Mouse (Mus musculus) embryonic facial prominence, embryonic 14.5 days (tissue): ENCODE data around the gene Gadd45b. TPM values are rescaled to one million over a fixed set of nuclear protein-coding genes. Genes with fewer than 3 reads are reported as not detected.

Experiments used
- ATAC-seq: fragments of 200-750 bp; cut with Nextera tagmentation; 2 replicates; pipeline ENCODE4 v1.8.0; 2017; ENCODE audit warnings: low read depth, moderate number of reproducible peaks, moderate TSS enrichment
- DNase-seq: peaks from one replicate; pipeline ENCODE4 v3.0.0-alpha.2; 2015; ENCODE audit warnings: low spot score
- H3K27ac ChIP-seq: fragments of 300-500 bp; sonication (generic); replicated peaks from 2 replicates; pipeline ENCODE4 v1.5.1; 2014; ENCODE audit warnings: low read depth, mild to moderate bottlenecking, low read length, moderate library complexity
- H3K27me3 ChIP-seq: fragments of 300-500 bp; sonication (generic); replicated peaks from 2 replicates; pipeline ENCODE4 v1.6.1; 2014; ENCODE audit warnings: low read length; ENCODE audit not compliant: control insufficient read depth, insufficient read depth
- H3K36me3 ChIP-seq: fragments of 300-500 bp; sonication (generic); 2 replicates; pipeline ENCODE4 v1.6.1; 2014; ENCODE audit warnings: low read length, mixed read lengths; ENCODE audit not compliant: control insufficient read depth, insufficient read depth
- H3K4me1 ChIP-seq: fragments of 300-500 bp; sonication (generic); 2 replicates; pipeline ENCODE4 v1.6.1; 2014; ENCODE audit warnings: antibody characterized with exemption, low read length; ENCODE audit not compliant: control insufficient read depth, insufficient read depth
- H3K4me2 ChIP-seq: fragments of 300-500 bp; sonication (generic); 2 replicates; pipeline ENCODE4 v1.6.1; 2014; ENCODE audit warnings: low read depth, mild to moderate bottlenecking, low read length, moderate library complexity, mixed read lengths
- H3K4me3 ChIP-seq: fragments of 300-500 bp; sonication (generic); 2 replicates; pipeline ENCODE4 v1.5.1; 2014; ENCODE audit warnings: low read depth, mild to moderate bottlenecking, low read length
- H3K9ac ChIP-seq: fragments of 300-500 bp; sonication (generic); 2 replicates; pipeline ENCODE4 v1.6.1; 2014; ENCODE audit warnings: low read depth, mild to moderate bottlenecking, low read length, moderate library complexity, mixed read lengths
- H3K9me3 ChIP-seq: fragments of 300-500 bp; sonication (generic); 2 replicates; pipeline ENCODE4 v1.6.1; 2016; ENCODE audit warnings: low read length; ENCODE audit not compliant: control insufficient read depth
- WGBS: fragments of 180-500 bp; shearing (Covaris S2); extraction: QIAGEN DNeasy Blood & Tissue Kit; methylation state at CpG from one replicate; pipeline ENCODE4 v1.1.7; 2014; 5-methylcytosine and 5-hydroxymethylcytosine counted together
- polyA plus RNA-seq: library from polyadenylated mRNA; unstranded; fragments of >200 nt; fragmentation: Nextera tagmentation; extraction: Ambion mirVana; gene quantifications from 2 replicates; pipeline ENCODE4 v1.2.1, GENCODE M21; 2014

The Gadd45b gene
- polyA plus RNA-seq, 1 experiment from 2014 or later, result 39.9 TPM

GRCm38 (mm10) chr10:80944231-80944630 lies 14.4 kb downstream of the Gadd45b start:
- no peak for ATAC-seq
- 86% methylated on average over 5 of the region's 5 CpGs for WGBS
- no peak overlapping the region for H3K27ac ChIP-seq
- peaks cover 23% of the 10 kb centered on the region for H3K4me1 ChIP-seq
- no peaks in the 10 kb centered on the region for H3K36me3 ChIP-seq
- H3K4me2 ChIP-seq, result no peak overlapping the region
- no peak overlapping the region for H3K9ac ChIP-seq
- H3K27me3 ChIP-seq, result no peaks in the 10 kb centered on the region
- DNase-seq, result no peak
- no peaks in the 10 kb centered on the region for H3K9me3 ChIP-seq
- H3K4me3 ChIP-seq, result no peak overlapping the region

DNA sequence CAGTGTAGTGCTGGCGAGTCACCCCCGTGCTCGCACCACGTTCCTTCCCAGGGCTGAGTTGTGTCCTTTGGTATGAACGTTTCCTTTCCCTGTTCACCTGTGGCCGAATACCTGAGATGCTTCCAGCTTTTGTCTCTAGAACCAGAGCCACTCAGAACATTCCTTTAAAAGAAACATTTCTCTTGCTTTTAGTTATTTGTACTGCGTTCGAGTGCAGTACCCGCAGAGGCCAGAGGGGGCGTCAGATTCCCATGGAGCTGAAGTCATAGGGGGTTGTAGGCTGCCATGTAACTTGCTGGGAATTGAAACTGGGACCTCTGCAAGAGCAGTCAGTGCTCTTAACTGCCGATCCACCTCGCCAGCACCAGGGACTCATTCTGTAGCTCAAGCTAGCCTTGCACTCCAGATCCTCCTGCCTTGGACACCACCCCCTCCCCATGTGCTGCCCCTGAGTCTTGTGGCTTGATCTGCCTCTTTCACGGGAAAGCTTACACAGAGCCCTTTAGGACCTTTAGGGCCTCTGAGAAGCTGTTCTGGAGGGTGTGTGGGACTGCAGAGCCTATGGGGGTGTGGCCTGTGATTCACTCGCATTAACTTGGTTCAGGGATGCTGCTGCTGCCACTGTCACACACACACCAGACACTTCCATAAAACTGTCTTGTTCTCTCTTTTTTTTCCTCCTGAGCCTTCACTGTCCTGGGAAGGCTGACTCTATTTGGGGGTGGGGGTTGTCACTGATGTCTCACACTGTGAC lies 17.0 kb downstream of the Gadd45b start:
- no peaks in the 10 kb centered on the region for H3K9me3 ChIP-seq
- 62% methylated on average over 14 of the region's 14 CpGs for WGBS
- H3K9ac ChIP-seq, result no peak overlapping the region
- no peak overlapping the region for H3K27ac ChIP-seq
- H3K4me3 ChIP-seq, result no peak overlapping the region
- H3K27me3 ChIP-seq, result no peaks in the 10 kb centered on the region
- no peak overlapping the region for H3K4me2 ChIP-seq
- peaks cover 6% of the 10 kb centered on the region; the same call in 1 of the 2 replicates for H3K4me1 ChIP-seq
- ATAC-seq (no peak), DNase-seq (no peak)
- H3K36me3 ChIP-seq, result no peaks in the 10 kb centered on the region

- H3K9ac ChIP-seq, result no peak overlapping the region
- H3K36me3 ChIP-seq, result no peaks in the 10 kb centered on the region
- ATAC-seq (peak; percentile 55; the same call in 1 of the 2 replicates), DNase-seq (peak; percentile 86)
- no peak overlapping the region for H3K4me3 ChIP-seq
- H3K27ac ChIP-seq, result 0 out of 2 replicates have a peak overlapping the region, but pooled peaks have one; percentile 23
- H3K27me3 ChIP-seq, result no peaks in the 10 kb centered on the region
- H3K9me3 ChIP-seq, result no peaks in the 10 kb centered on the region
- H3K4me1 ChIP-seq, result peaks cover 6% of the 10 kb centered on the region; the same call in 1 of the 2 replicates
- H3K4me2 ChIP-seq, result no peak overlapping the region
- WGBS, result 30% methylated on average over 2 of the region's 2 CpGs
Observed at GRCm38 (mm10) chr10:80947802-80948201, 17.9 kb downstream of the Gadd45b start.

GRCm38 (mm10) chr10:80948570-80948969 lies 18.7 kb downstream of the Gadd45b start:
- no peak overlapping the region for H3K9ac ChIP-seq
- no peak overlapping the region for H3K4me2 ChIP-seq
- no peaks in the 10 kb centered on the region for H3K36me3 ChIP-seq
- H3K27me3 ChIP-seq, result no peaks in the 10 kb centered on the region
- H3K9me3 ChIP-seq, result no peaks in the 10 kb centered on the region
- DNase-seq (peak; percentile 68), ATAC-seq (no peak)
- WGBS, result 35% methylated on average over 6 of the region's 6 CpGs
- H3K27ac ChIP-seq, result 0 out of 2 replicates have a peak overlapping the region, but pooled peaks have one; percentile 6
- H3K4me1 ChIP-seq, result peaks cover 6% of the 10 kb centered on the region; the same call in 1 of the 2 replicates
- no peak overlapping the region for H3K4me3 ChIP-seq

GRCm38 (mm10) chr10:80949081-80949480 lies 19.2 kb downstream of the Gadd45b start:
- H3K27ac ChIP-seq, result no peak overlapping the region
- H3K9ac ChIP-seq, result no peak overlapping the region
- no peak overlapping the region for H3K4me3 ChIP-seq
- no peaks in the 10 kb centered on the region for H3K27me3 ChIP-seq
- peaks cover 6% of the 10 kb centered on the region; the same call in 1 of the 2 replicates for H3K4me1 ChIP-seq
- ATAC-seq (no peak), DNase-seq (no peak)
- H3K4me2 ChIP-seq, result no peak overlapping the region
- 46% methylated on average over 3 of the region's 3 CpGs for WGBS
- H3K36me3 ChIP-seq, result no peaks in the 10 kb centered on the region
- H3K9me3 ChIP-seq, result no peaks in the 10 kb centered on the region

DNA sequence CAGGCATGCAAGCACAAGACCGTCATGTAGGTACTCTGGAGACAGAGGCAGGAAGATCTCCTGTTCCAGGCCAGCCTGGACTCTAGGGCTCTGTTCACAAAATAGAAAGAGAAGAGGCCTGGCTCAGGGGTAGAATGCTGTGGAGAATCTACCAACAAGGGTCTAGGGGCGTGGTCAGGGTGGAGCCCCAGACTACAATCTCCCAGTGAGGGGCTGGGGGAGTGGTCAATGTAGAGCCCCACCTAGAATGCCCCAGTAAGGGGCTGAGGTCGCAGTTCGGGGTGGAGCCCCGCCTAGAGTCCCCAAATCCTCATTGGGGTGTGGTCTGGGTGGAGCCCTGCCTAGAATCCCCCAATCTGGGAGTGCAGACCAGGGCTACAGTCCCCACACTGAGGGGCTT lies 20.4 kb downstream of the Gadd45b start:
- Histone ChIP-seq H3K27ac (no peak overlapping the region), H3K36me3 (no peaks in the 10 kb centered on the region), H3K9ac (no peak overlapping the region), H3K4me1 (peaks cover 16% of the 10 kb centered on the region), H3K27me3 (no peaks in the 10 kb centered on the region), H3K4me3 (no peak overlapping the region), H3K9me3 (no peaks in the 10 kb centered on the region), H3K4me2 (no peak overlapping the region)
- 53% methylated on average over 5 of the region's 5 CpGs for WGBS
- DNase-seq (no peak), ATAC-seq (no peak)

- Histone ChIP-seq H3K4me2 (no peak overlapping the region), H3K27ac (no peak overlapping the region), H3K9me3 (no peaks in the 10 kb centered on the region), H3K36me3 (no peaks in the 10 kb centered on the region), H3K9ac (no peak overlapping the region), H3K27me3 (no peaks in the 10 kb centered on the region), H3K4me1 (peaks cover 20% of the 10 kb centered on the region), H3K4me3 (no peak overlapping the region)
- no peak for DNase-seq
- WGBS, result 87% methylated on average over 9 of the region's 10 CpGs
- no peak for ATAC-seq
Observed at GRCm38 (mm10) chr10:80951761-80952390, 22.0 kb downstream of the Gadd45b start.

DNA sequence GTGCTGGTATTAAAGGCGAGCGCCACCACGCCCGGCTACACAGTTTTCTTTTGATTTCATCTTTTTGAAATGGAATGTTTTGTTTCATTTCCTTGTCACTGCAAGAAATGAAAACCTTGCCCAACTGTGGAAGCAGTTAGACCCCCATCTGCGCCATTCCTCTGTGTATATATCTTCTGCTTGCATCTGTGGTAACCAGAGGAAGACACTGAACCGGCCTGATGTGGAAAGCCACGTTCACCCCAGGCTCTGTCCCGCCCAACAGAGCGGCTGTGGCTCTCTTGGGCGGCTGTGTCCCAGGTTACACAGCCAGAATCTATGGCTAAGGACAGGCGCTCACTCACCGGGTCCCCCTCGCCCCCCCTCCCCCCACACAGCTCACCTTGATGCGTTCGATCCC lies 22.6 kb downstream of the Gadd45b start:
- H3K27ac ChIP-seq, result no peak overlapping the region
- no peaks in the 10 kb centered on the region for H3K36me3 ChIP-seq
- no peak overlapping the region for H3K4me3 ChIP-seq
- no peak overlapping the region for H3K4me2 ChIP-seq
- H3K9me3 ChIP-seq, result no peaks in the 10 kb centered on the region
- 70% methylated on average over 15 of the region's 15 CpGs for WGBS
- no peak overlapping the region for H3K9ac ChIP-seq
- no peaks in the 10 kb centered on the region for H3K27me3 ChIP-seq
- no peak for ATAC-seq
- DNase-seq, result no peak
- peaks cover 18% of the 10 kb centered on the region for H3K4me1 ChIP-seq
